Mouse (Mus musculus) fat pad, adult 2 months (tissue): ENCODE data around the gene Fam167b.
"Not testable (repeated sequence)": the region's sequence is repeated elsewhere in the genome, so short reads cannot be mapped to it uniquely, and the experiment has no call there.

Source experiments
- DNase-seq: peaks from one replicate; pipeline ENCODE4 v3.0.0-alpha.2; 2011; ENCODE audit warnings: low read depth, low spot score; ENCODE audit errors: extremely low read depth

Fam167b gene

DNA sequence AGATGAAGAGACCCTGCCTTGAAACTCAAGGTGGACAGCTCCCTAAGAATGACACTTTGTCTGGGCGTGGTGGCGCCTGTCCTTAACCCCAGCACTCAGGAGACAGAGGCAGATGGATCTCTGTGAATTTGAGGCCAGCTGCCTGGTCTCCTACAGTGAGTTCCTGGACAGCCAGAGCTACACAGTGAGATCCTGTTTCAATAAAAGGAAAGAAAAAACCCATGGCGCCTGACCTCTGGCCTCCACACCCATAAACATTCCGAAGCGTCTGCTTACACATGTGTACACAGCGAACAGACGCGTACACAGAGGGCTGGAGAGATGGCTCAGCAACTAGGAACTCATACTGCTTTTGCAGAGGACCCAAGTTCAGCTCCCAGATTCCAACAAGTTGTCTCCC, 14.6 kb downstream of the Fam167b start:
- DNase-seq, result no peak

DNA sequence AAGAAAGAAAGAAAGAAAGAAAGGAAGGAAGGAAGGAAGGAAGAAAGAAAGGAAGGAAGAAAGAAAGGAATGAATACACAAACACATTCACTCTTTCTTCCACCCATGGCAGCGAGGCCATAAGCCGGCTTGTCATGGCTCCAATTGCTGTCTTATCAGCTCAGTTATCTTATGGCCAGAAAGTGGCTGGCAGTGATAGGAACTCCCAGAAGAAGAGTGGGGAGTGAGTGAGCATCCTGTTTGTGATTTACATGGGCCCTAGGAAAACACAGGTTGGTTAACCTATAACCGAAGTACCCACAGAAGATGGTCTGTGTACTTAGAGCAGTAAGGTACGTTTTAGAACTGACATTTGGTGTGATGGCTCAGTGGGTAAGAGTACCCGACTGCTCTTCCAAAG, 17.2 kb downstream of the Fam167b start:
- DNase-seq, result no peak

DNA sequence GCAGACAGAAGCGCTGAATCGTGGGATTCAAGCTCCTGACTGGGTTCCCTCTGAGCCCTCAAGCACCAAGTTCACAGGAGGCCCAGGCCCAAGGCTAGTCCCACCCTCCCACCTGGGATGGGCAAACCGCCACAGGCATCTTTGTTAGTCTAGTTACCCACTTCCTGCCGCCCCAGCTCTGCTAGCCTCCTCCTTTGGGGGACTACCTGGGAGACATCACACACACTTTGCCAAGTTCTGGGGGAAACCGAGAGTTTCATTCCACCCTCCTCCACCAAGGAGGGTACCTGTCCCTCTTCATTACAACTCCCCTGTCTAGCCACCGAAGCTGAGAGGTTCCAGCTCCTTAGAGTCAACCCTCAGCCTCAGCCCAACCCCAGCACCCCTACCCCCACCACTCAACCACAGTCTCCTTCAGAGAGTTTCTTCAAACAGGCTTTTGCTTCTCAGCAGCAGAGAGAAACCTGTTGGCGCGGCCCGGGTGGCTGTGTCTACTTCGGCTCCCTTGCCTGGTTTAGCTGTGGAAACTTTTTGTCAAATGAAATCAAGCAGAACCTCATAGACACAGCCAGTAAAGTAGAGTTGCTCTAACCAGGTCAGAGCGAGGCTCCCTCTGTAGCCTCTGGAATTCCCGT, 19.9 kb downstream of the Fam167b start:
- DNase-seq, result no peak

DNA sequence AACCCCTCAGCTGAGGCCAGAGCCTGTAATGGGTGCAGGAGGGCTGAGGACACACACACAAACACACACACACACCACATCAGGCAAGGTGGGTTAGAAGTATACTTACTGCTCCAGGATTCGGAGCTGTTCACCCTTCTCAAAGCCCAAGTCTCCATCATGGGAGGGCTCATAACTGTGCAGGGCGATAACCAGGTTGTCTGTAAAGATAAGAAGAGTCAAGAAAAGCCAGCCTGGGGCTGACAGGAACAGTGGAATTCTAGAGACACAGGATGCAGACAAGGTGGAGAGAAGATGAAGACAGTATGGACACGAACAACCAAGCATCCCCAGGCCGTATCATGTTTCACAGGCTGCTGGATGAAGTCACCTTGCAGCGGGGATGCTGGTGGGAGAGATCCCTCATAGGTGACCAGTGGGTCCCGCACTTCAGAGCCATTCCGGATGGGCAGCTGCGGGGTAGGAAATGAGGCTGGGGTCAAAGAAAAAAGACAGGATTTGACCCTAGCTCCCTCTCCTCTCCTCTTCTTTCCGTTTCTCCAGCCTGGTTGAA, 21.0 kb downstream of the Fam167b start:
- no peak for DNase-seq

DNA sequence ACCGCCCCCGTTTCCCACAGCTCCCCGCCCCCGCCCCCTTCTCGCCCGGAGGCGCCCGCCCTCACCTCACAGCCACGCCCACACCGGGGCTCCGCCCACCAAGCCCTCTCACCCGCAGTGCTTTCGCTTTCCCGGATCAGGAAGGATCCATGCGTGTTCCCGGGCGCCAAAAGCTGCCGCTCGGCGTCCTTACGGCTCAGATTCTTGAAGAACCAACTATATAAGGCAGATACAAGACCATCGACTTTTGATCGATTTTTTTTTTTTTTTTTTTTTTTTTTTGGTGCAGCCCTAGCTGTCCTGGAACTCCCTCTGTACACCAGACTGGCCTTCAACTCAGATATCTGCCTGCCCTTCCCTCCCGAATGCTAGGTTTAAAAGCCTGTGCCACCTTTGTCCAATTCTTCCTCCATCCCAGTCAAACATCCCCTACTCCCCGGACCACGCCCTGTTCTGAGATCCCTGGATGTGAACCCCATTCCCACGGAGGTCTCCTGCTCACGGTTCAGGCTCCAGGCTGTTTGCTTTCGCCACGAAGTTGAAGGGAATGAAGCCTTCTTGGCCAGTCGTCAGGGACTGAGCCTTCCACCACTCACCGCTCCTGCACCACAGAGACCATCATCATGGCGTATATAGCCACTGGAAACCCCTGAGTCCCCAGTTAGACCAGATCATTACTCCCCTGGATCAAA, 21.7 kb downstream of the Fam167b start:
- peak; percentile 19 for DNase-seq

DNA sequence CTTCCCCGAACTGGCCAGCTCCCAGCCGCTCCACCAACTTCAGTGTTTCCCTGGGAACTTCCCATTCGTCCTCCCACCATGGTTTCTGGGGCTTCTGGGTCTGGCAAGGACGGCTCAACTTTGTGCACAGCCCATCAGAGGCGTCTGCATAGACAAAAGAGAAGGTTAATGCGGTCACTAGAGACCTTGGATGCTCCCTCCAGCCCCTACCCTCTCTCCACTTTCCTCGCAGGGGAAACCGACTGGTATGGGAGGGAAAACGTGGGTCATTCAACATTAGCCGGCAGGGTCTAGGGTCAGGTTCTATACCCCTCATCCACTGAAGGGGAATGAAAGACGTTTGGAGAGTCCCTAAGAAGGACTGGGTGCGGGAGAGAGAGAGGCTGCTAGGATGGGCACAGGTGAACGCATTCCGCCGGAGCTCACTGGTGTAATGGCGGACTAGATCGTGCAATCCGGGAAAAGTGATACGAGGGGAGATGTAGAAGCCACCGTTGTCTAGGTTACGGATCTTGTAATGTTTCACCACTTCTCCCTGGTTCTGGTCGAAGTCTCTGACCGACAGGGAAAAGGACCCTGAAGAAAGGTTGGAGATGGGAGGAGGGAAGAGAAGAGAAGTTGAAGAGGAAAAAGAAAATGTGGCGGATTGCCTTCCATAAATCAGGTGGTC, 22.4 kb downstream of the Fam167b start:
- DNase-seq, result no peak

DNA sequence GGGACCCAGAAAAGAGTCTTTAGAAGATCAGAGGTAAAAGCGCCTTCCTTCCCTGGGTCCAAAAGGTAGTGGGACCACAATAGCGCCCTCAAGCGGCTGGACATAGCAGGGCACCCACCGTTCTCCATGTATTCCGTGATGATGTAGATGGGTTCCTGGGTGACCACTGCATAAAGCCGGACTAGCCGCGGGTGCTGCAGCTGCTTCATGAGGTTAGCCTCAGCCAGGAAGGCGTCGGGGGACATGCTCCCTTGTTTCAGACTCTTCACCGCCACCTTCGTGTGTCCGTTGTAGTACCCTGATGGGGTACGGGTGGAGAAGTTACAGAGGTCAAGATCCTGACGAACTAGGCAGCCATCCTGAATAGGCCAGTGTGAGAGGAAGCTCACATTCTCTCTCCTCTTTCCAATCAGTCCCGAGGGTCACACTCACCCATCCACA, 22.9 kb downstream of the Fam167b start:
- no peak for DNase-seq

DNA sequence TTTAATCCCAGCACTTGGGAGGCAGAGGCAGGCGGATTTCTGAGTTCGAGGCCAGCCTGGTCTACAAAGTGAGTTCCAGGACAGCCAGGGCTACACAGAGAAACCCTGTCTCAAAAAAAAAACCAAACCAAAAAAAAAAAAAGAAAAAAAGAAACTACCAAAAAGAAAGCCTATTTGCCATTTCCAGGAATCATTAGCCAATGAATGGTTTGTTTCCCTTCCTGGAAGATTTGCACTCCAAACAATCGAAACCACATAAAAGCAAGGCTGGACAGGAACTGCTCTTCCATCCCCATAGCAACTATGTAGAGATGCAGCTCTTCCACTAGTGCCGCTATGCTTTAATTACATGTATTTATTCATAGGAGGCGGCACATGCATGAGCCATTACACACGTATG, 23.8 kb downstream of the Fam167b start:
- not testable (repeated sequence) for DNase-seq

DNA sequence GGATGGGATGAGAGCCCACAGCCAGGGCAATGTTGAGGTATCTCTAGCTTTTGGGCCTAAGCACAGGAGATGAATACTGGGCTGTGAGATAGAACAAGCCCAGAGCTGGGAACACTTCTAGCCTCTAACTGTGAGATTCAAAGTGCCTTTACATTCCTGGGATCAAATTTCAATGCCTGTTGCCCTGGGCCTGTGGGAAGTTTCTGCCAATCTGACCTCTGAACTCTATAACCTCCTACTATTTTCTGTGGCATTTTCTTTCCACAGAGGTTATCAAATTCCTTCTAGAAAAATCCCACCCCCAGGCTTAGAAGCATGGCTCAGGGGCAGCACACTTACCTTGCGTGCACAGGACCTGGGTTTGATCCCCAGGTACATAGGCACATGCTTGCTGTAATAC, 28.1 kb downstream of the Fam167b start:
- no peak for DNase-seq

DNA sequence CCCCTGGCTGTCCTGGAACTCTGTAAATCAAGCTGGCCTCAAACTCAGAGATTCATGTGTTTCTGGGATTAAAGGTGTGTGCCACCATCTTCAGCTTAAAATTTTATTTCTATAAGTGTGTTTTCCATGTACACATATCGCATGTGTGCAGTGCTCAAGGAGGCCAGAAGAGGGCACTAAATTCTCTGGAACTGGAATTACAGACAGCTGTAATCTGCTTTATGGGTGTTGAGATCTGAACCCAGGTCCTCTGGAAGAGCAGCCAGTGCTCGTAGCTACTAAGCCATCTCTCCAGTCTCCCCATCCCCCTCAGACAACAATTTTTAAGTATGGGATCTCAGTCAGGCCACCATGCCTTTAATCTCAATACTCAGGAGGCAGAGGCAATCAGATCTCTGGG, 29.0 kb downstream of the Fam167b start:
- DNase-seq, result no peak

DNA sequence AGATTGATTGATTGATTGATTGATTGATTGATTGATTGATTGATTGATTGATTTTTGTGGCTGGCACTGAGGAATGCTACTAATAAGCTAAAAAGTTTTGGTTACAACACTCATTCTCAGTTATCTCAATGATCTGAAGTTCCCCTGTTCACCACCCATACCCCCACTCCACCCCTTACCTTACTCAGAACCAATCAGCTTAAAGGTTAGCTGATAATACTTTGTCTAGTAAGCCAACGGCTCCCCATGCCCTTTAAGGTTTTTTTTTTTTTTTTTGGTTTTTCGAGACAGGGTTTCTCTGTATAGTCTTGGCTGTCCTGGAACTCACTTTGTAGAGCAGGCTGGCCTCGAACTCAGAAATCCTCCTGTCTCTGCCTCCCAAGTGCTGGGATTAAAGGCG, 30.7 kb downstream of the Fam167b start:
- DNase-seq, result not testable (repeated sequence)

DNA sequence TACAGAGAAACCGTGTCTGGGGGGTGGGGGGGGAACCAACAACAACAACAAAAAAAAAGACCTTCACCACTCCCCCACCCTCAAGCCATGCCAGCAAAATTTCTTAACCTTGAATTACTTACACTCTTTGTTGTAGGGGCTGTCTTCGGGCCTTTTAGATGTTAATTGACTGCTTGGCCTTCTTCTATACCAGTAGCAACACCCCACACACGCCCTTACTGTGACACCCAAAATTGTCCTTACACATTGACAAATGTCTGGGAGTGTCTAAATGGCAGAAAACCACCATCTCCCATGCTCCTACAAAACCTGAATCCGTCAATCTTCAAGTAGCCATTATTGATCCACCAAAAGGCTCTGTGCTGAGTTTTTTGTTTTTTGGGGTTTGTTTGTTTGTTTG, 34.2 kb downstream of the Fam167b start:
- no peak for DNase-seq

DNA sequence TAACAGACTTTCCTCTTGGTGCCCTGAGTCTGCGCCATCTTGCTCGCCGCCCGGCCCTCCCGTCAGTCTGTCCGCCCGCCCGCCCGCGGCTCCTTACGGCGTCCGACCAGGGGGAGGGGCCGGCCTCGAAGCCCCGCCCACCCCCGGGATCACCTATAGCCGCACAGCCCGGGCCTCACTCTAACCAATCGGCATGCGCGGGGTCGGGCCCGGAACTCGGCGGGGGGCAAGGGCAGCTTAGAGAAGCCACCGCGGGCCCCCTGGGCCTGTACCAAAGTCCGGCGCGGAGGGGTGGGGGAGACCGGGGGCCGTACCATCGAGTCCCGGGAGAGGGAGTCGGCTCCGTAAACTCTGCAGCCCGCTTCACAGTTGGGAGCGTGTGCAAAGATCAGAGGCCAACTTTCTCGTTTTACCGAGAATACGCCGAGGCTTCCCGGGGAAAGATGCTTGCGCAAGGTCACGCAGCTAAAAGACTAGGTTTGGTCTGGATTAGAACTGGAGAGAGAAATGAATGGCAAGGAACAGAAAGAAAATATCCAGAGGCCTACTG, 35.7 kb downstream of the Fam167b start, which contains the start of gene Hdac1:
TSS of gene Hdac1 (minus strand) at position 122 of the 550 bp plus-strand sequence.
- DNase-seq, result peak; percentile 63

DNA sequence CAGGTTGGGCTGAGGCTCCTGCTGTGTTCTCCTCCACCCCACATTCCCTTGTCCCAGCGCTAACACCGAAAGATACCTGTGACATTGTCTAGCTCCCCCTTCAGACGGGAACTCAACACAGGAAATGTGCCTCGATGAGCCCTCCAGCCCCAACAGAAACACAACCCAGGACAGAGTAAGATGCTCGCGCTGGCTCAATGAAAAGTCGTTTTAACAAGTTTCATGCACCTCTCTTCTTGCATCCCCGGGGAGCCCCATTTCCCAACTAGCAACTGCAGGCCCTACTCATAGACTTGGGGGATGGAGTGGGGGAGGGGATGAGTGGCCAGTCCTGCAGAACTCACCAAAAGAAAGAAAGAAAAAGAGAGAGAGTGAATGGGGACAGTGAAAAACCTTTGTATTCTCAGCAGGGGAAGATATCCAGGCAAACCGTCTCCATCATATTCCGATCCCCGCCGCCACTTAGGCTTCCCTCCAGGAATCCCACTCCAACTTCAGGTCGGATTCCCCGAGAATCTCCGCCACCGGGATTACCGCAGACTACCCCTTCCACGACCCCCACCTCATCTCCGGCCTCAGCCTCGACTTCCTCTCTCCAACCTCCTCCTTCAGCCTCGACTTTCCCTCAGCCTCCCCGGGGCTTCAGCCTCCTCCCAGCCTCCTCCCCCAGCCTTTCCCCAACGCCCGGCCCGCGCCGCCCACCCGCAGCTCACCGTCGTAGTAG, 36.3 kb downstream of the Fam167b start:
- no peak for DNase-seq

DNA sequence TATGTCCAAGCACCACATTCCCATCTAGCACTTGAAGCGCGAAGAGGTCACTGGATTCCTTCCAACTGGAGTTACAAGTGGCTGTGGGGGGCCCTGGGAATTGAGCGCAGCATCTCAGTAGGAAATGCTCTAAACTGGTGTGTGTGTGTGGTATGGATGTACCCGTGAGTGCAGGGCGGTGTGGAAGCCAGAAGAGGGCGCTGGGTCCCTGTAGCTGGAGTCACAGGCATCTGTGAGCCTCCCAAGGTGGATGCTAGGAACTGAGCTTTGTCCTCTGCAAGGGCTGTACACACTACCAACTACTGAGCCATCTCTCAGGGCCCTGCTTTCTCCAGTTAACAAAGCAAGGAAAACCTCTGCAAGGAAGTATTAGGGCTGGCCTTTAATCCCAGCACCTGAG, 38.3 kb downstream of the Fam167b start:
- DNase-seq, result no peak

DNA sequence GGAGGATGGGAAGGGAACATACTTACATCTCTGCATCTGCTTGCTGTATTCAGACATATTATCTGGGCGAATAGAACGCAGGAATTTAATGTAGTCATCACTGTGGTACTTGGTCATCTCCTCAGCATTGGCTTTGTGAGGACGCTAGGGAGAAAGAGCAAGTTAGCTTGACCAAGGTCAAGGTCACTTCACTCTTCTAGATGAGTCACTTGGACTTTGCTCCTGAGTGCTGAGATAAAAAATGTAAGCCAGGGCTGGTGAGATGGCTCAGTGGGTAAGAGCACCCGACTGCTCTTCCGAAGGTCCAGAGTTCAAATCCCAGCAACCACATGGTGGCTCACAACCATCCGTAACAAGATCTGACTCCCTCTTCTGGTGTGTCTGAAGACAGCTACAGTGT, 49.4 kb downstream of the Fam167b start:
- DNase-seq, result not testable (repeated sequence)
